Mouse (Mus musculus) adrenal gland, postnatal 36 days (tissue): ENCODE data around the gene Bsdc1. TPM values are rescaled to one million over a fixed set of nuclear protein-coding genes. Genes with fewer than 3 reads are reported as not detected.
A peak's percentile ranks its signal among the peaks of the same experiment; 100 is the strongest.
"Not testable (repeated sequence)": the region's sequence is repeated elsewhere in the genome, so short reads cannot be mapped to it uniquely, and the experiment has no call there.

Experiments
- DNase-seq, 2 experiments: peaks; one replicate each; pipeline ENCODE4 v3.0.0; 2021; ENCODE audit warnings: mixed read lengths in 1 of 2
- long read RNA-seq, 2 experiments: library from polyadenylated mRNA; stranded (forward); transcript quantifications; one replicate each; pipeline ENCODE4 v2.0.0; 2021; ENCODE audit warnings: borderline sequencing depth in 2 of 2
- total RNA-seq, 2 experiments: library from RNA; stranded (reverse); gene quantifications; 2 replicates each; pipeline ENCODE4 v1.2.3; 2021

Gene Bsdc1
- 10 to 100 TPM; 58.1 to 69.5 TPM for total RNA-seq
- long read RNA-seq, experiment 1, transcript Bsdc1-201 (11 exons, 2,823 nt): major isoform, 13 of 31 reads
- long read RNA-seq, experiment 1, partial matches to known transcripts: 6 of 31 reads
- long read RNA-seq, experiment 1, other reads (novel, unspliced or antisense): 12 of 31 reads
- long read RNA-seq, experiment 2, transcript Bsdc1-201 (11 exons, 2,823 nt): major isoform, 11 of 19 reads
- long read RNA-seq, experiment 2, partial matches to known transcripts: 7 of 19 reads
- long read RNA-seq, experiment 2, other reads (novel, unspliced or antisense): 1 of 19 reads

- DNase-seq: peak; percentile 99 to 100
Observed at GRCm38 (mm10) chr4:129461183-129461960, at the start of gene Bsdc1. TSS of gene Bsdc1 (plus strand) at chr4:129461581.

GRCm38 (mm10) chr4:129415892-129416291 lies 45.5 kb upstream of the Bsdc1 start:
- no peak for DNase-seq

- no peak for DNase-seq
Observed at GRCm38 (mm10) chr4:129416478-129416877, 44.9 kb upstream of the Bsdc1 start.

GRCm38 (mm10) chr4:129418321-129418720 lies 43.1 kb upstream of the Bsdc1 start:
- no peak for DNase-seq

- peak in 1 of 2 experiments; percentile 24 for DNase-seq
Observed at GRCm38 (mm10) chr4:129440340-129441063, 20.9 kb upstream of the Bsdc1 start, which contains the start of gene Zbtb8b. TSS of gene Zbtb8b (minus strand) at chr4:129440853.

GRCm38 (mm10) chr4:129441145-129441544 lies 20.2 kb upstream of the Bsdc1 start:
- DNase-seq: no peak

- DNase-seq: no peak
Observed at GRCm38 (mm10) chr4:129447360-129447759, 14.0 kb upstream of the Bsdc1 start.

GRCm38 (mm10) chr4:129447778-129448563 lies 13.4 kb upstream of the Bsdc1 start:
- no peak for DNase-seq

- no peak for DNase-seq
Observed at GRCm38 (mm10) chr4:129448713-129449112, 12.7 kb upstream of the Bsdc1 start.

- DNase-seq: no peak
Observed at GRCm38 (mm10) chr4:129450851-129451250, 10.5 kb upstream of the Bsdc1 start.

GRCm38 (mm10) chr4:129451471-129452169 lies 9.8 kb upstream of the Bsdc1 start:
- DNase-seq: no peak

- DNase-seq: peak; percentile 48 to 66
Observed at GRCm38 (mm10) chr4:129455265-129455664, 6.1 kb upstream of the Bsdc1 start.

- DNase-seq: no peak
Observed at GRCm38 (mm10) chr4:129456126-129456525, 5.3 kb upstream of the Bsdc1 start.

GRCm38 (mm10) chr4:129457311-129457710 lies 4.1 kb upstream of the Bsdc1 start:
- DNase-seq: not testable (repeated sequence)

- no peak for DNase-seq
Observed at GRCm38 (mm10) chr4:129459726-129460125, 1.7 kb upstream of the Bsdc1 start.

- DNase-seq: no peak
Observed at GRCm38 (mm10) chr4:129460827-129461182, 576 bp upstream of the Bsdc1 start.

- peak; percentile 30 to 37 for DNase-seq
Observed at GRCm38 (mm10) chr4:129462118-129462517, 737 bp downstream of the Bsdc1 start.

GRCm38 (mm10) chr4:129463097-129464059 lies 2.0 kb downstream of the Bsdc1 start:
- no peak for DNase-seq

- no peak for DNase-seq
Observed at GRCm38 (mm10) chr4:129464286-129464815, 3.0 kb downstream of the Bsdc1 start.

GRCm38 (mm10) chr4:129476047-129476446 lies 14.7 kb downstream of the Bsdc1 start:
- no peak for DNase-seq
